Mouse (Mus musculus) layer of hippocampus, adult 8-10 months (tissue): ENCODE results near the gene Sash1. TPM values are rescaled to one million over a fixed set of nuclear protein-coding genes. Genes with fewer than 3 reads are reported as not detected.

Source experiments
- DNase-seq, 2 experiments: peaks; one replicate each; pipeline ENCODE4 v3.0.0; 2022; ENCODE audit warnings: low spot score in 2 of 2
- total RNA-seq, 4 experiments: library from RNA; stranded (reverse); gene quantifications; 2 replicates each; pipeline ENCODE4 v1.2.4; 2022

The Sash1 gene
- total RNA-seq, 4 experiments from 2014 or later: 74.5 to 87.6 (median 77.0) TPM

DNA sequence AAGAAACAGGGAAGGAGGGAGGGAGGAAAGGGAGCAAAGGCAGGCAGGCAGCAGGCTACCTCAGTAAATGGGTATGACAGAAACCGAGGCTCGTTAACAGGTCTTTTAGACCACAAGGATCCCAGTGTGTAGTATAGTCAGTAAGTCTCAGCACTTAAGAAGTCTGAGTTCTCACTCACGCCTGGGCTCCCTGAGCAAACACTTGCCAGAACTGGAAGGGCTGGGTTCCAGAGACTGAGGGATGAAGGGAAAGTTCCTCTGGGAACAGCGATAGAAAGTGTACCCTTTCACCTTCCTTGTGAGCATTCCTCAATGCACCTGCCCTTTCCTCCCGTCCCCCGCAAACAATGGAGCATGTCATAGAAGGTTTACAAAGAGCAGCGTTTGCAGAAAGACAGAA, 16.5 kb upstream of the Sash1 start:
- DNase-seq: no peak

DNA sequence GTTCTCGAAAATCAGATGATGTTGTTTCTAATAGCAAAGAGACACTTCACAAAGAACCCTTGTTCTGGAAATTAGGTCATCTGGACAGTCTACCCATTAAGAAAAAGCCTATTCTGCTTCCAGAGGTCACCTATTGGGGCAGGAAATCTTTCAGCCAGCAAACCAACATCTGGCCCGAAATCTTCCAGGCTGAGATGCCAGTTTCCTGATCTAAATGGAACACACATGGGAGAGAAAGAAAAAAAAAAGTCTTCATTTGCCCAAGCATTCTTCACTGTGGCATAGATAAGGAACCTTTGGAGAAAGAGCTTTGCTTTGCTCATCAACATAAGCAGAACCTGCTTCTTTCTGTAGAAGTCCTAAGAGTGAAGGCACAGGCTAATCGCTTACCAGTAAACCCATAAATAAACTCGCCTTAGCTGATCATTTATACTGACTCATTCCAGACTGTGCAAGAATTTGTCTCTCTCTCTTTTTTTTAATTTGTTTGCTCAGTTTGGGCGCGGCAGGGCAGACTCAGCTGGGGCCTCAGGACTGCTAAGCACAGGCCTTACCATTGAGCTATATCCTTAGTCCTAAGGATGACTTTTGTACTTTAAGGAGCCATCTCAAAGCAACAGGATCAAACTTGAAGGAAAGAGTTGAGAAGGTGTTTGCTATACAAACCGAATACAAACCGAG, 13.1 kb upstream of the Sash1 start:
- no peak for DNase-seq

DNA sequence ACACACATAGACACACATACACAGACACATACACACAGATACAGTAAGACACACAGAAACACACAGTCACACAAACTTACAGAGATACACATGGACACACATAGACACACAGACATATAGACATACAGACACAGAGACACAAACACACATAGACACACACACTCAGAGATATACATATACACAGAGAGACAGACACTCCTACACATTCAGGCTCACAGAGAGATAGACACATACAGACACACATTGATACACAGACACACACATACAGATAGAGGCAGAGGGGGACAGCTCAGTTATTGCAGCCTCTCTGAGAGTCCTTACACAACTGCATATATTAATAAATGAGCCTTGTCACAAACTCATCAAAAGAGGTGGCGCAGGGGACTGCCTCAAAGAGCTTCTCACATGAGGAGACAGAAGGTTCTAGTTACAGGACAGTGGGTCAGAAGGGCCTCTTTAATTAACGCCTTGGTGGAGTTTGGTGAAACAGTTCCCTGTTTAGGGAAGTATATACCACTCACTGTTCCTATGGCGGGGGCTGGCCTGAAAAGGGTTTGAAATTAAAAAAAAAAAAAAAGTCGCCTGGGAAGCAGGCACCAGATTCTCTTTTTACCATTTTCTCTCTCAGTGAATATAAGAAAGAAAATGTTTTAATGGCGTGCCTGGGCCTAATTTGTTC, 12.4 kb upstream of the Sash1 start:
- no peak for DNase-seq

DNA sequence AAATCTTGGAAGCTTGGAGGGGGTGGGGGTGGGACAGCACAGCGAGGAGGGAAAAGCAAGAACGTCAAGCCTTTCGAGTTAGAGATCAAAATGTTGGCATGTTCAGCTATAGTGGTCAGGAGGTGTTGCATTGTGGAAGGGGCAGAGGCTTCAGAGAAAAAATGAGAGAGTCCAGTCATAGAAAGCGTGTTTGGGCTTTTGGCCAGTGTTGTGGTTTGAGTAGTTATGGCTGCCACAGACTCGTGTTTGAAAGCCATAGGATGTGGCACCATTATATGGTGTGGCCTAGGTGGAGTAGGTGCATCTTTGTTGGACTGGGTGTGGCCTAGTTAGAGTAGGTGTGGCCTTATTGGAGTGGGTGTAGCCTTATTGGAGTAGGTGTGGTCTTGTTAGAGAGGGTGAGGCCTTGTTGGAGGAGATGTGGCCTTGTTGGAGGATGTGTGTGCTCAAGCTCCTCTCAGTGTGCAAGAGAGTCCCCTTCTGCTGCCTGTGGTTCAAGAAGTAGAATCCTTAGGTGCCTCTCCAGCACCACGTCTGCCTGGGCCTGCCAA, 9.2 kb upstream of the Sash1 start:
- DNase-seq: no peak

DNA sequence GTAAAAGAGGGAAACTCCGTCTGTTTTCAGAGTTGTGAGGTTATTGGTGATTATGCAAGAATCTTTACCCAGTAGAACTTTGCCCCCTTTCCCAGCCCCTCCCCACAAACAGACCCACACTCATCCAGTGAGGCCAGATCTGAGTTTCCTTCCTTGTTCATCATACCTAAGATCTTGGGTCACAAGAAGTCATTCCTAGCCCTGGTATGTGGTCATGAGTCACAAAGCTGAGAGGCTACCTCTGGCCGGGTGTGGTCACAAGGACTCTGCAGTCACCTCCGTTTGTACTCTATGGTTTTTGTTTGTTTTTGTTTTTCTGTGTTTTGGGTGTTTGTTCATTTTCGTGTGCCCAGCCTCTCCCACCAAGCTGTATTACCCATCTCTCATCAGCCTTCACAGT, 4.6 kb upstream of the Sash1 start:
- DNase-seq: no peak

DNA sequence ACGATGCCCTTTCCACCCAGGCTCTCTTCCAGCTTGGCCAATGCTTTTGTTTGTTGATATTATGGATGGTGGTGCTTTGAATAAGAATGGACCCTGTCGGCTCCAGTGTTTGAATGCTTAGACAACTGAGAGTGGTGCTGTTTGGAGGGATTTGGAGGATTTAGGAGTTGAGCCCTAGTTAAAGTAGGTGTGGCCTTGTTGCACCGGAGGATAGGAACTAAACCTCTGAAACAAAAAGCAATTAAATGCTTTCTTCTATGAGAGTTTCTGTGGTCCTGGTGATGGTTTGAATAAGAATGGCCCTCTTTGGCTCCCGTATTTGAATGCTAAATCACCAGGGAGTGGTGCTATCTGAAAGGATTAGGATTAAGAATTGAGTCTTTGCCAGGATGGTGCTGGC, 3.5 kb upstream of the Sash1 start:
- no peak for DNase-seq

DNA sequence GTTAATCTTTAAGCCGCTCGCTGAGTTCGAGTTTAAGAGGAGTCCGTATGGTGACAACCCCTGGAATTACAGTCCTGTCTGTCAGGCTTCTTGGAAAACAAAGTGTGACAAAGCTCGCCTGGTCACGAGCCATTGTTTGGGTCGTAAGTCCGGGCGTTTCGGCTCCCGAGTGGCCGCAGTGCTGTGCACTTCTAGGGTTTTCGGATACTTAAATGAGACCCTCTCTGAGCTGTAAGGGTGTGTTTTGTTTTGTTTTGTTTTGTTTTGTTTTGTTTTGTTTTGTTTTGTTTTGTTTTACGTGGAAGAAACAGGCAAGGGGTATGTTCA, 621 bp upstream of the Sash1 start:
- no peak for DNase-seq

DNA sequence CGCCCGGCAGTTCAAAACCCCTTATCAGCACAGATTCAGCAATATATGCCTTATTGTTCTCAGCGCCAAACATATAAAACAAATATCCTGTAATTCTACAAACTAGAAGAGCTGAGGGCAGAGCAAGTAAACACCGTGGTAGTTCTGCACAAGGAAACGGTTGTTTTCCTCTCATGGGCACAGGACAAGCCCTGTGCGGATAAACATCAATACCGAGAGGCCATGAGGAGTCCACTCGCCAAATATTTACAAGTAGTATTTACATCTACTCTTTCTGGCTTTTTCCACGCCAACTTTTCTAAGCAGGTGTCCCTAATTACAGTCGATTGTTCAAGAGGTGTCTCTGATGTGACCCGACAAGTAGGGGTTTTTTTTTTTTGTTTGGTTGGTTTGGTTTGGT, 669 bp downstream of the Sash1 start:
- DNase-seq: no peak

DNA sequence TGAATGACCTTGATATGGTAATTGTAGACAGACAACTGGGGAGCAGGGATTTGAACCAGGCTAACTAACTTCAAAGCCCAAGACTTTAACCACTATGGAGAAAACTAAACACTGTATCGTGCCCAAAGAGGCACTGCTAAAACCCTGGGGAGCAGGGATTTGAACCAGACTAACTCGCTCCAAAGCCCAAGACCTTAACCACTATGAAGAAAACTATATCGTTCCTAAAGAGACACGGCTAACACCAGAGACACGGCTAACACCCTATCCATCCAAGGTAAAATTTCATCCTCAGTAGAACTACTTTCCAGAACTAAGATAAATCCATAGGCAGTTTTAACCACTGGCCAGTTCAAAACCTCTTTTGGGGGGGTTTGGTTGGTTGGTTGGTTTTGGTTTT, 1.3 kb downstream of the Sash1 start:
- no peak for DNase-seq

DNA sequence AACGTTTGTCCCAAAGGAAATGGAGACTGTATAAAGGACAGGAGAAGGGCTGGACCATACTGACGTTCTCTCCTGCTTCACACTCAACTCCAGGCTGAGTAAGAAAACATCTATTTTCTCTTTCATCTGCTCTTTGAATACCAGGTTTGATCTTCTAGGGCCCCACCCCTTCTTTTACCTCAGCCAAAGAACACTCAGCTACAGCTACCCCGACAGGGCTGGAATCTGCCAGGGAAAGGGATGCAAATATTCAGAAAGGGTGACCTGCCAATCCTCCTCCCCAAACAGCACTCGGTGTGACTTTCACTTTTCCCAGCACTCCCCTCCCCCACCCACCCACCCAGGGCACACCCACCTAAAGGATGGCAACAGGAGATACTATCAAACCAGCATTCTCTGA, 2.2 kb downstream of the Sash1 start:
- DNase-seq: no peak

DNA sequence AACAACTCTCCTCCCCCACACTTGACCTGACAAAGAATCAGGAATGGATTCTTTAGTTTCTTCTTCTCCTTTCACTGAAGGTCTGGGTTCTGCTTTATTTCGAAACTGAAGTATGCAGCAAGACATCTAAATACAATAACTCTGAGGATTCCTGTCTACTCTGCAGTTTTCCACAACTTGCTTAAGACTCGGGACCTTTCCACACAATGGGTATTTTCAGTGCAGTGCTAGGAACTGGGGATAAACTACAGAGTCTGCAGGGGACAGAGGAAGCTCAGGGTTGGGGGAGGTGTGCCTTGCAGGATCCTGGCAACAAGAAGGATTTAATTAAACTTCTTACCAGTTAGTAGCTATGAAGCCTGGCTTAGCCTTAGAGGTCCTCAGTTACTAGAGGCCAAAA, 4.1 kb downstream of the Sash1 start:
- DNase-seq: no peak

DNA sequence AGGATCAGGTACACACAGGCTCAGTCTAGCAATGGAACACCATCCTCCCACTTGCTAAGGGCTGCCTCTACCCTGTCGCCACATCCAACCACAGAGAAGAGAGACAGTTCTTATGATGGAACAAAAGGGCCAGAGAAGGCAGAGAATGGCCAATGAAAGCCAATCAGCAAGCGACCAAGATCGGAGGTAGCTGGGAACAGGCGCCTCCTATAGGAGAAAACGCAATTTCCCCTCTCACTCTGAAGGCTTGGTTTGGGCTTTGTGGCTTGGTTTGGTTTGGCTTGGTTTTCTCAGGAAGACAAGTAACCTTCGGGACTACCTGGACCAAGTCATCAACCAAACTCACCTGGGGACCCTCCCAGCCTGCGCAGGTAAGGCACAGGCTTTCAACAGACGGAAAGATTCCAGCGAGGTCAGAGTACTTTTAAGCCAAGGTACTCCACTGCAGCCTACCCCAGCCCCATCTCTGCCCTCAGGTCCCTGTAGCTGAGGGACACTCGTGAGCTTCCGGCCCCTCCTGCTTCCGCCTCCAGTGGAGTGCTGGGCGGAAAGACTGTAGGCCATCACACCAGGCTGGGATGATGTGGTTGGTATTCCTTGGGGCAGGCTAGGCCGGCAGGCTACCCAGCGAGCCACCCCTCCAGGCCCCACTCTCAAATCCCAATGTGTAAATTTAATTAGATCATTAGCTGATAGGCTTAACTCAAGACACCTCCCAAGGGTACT, 4.8 kb downstream of the Sash1 start:
- DNase-seq: no peak

DNA sequence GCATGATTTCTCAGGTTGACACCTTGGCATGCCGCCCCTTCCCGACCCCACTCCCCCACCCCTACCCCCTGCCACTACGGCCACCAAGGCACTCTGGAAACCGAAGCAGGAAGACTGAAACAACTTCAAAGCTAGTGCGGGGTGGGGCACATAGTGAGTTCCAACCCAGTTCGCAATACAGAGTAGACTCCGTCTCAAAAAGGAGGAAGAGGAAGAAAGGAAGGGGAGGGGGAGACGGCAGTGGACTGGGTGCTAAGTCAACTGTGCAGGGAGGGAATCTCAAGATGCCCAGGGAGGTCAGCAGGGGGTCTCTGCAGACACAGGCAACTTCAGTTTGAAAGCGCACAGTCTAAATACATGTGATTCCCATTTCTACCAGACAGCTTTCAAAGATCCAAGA, 7.0 kb downstream of the Sash1 start:
- no peak for DNase-seq

DNA sequence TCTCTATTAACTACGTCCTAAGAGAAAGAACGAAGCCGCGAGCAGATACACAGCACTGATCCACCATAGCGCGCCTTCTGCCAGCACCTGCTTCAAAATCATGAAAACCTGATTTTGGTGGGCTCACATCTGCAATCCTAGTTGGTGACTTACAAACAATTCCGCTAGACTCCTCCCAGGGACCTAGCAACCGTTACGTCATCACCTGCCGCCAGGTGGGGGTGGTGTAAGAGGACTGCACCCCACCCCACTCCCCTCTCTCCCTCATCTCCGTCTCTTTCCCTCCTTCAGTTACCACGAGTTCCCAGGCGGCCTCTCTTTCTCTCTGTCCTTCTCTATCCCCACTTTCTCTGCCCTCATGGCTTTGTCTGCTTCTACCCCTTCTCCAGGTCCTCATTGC, 7.5 kb downstream of the Sash1 start:
- no peak for DNase-seq

DNA sequence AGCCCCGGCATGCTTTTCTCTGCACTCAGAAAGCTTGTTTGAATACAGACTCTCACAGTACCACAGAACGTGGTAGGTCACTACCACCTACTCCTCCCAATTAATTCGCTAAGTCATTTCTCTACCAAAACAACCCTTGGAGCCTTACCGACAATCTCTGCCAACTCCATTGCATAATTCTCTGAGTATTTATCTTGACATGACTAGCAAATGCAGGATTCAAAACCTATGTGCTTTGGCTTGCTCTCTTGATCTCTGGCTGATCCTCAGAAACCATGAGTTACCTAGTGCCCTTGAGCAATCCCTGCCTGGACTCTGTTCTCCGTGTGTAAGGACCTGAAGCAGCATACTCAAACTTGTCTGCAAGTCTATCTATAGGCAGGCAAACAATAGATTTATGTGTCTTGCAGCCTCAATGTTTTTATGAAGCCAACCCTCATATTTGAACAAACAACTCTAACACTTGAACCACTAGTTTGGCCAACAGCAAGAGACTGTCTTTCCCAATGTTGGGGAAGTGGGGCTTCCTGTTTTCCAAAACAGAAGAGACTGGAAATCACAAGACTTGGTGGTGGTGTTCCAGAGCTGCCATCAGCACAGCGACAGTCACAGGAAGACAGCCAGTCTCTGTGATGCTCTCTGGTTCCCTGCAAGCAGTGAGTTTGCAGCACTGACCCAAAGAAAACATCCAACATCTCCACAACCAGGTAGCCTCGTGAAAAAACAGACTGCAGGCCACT, 12.1 kb downstream of the Sash1 start:
- DNase-seq: peak; percentile 31 to 38

DNA sequence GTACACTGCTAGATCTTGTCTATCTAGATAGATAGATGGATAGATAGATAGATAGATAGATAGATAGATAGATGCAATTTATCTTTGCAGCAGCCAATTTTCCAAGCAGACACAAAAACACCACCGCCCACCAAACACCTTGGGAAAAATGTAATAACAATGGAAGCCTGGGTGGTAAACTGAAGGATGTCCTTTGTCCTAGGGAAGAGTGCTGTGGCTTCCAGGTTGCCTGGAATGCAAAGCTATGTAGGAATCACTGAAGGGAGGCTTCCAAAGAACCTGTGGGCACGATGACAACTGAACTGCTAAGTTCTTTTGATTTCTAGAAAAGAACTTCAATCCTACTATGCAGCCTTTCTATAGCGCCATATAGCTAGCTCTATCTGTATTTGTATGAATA, 13.1 kb downstream of the Sash1 start:
- no peak for DNase-seq

DNA sequence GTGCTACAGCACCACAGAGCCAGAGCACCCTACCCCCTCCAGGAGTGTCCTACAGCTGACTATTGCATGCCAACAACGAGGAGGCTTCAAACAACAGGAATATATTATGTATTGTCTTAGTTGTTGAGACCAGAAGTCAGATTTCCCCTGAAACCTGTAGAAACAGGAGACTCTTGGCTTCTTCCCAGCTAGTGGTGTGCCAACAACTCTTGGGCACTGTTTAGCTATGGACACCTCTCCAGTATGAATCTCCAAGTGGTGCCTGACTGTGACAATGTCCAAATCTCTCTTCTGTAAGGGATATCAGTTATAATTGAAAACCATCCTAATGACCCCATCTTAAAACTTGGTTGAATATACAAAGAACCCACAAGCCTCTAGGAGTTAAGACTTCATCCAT, 13.9 kb downstream of the Sash1 start:
- DNase-seq: no peak

DNA sequence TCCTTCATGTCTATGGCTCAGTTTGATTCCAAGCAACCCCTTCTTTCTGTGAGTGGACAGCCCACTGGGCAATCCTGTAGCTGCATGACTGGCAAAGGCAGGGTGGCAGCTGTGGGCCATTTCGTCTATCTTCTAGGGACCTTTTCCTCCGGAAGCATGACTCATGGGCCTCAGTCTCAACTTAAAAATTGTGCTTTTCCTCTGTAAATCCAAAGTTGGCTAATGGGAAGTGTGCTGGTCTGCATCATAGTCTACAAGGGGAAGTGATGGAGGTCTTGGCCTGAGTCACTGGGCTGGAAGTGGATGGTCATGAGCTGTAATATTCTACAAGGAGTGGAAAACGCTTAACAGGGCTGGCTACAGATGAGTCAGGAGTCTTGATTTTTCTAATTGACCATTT, 15.5 kb downstream of the Sash1 start:
- DNase-seq: no peak

DNA sequence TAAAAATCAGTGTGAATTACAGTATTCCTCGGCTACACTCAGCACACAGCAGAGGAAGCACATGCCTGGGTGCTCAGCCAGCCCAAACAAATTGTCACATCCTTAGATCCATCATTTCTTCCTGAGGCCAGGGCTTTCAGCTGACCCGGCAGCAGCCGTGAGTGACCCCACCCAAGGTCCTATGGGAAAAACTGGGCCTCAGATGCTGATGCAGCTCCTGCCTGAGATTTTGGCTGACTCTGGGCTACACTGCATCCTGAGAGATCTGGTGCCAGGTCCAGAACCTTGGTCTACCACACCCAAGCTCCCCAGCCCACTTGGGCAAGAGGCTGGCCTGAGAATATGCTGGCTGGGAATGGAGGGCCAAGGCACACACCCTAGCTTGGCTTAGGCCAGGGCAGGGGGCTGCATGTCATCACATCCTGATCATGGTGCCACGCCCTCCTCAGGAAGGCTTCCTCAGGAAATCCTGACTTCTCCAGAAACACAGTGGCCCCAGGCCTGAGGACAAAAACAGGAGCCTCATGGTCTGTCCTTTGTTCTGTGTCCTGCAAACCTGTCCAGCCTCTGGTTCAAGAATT, 19.7 kb downstream of the Sash1 start:
- no peak for DNase-seq

DNA sequence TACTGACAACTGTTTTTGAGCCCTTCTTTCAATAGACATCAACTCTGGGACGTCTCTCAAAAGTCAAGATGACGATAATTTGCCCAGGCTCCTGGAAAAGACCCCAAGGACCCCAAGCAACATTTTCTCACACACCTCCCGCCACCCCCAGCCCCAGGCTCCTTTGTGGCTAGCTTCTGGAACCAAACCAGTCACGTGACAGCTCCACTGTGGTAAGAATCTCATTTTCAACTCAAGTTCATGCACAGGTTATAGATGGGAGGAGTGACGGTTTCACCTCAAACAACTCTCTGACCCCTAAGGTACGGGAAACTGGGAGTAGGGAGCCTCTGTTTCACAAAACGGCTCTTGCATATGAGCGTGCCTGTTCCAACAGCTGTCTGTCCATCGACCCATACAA, 25.2 kb downstream of the Sash1 start:
- DNase-seq: no peak

DNA sequence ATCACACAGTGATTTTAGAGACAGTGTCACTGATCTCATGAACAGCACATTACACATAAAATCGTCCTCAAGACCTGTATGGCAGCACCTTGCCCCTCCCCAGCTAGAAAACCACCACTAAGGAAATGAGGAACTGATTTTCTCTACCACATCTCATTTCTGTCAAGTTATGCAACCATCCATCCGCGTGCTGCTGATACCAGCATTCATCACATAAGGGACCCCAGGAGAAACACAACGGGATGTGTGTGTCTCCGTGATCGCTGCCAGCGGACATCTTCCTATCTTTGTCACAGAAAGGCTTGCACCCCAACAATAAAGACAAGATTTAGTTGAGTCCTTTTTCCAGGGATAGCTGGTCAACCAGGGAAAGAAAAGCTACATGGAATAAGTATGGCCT, 27.2 kb downstream of the Sash1 start:
- no peak for DNase-seq

DNA sequence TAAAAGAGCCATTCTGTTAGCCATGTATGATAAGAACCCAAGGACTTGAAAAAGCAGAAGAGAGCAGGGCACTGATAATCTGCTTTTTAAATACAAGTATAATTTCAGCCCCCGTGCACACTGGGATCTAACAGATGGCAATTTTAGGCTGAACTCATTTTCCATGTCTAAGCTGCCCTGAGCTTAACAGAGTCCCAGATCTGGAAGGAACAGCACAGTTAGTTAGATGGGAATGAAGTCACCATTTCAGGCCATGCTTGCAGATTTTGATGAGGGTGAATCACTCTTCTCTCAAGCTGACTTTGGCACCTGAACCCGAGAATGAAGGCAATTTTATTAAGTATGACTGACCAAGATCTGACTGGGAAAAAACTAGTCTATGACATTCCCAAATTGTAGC, 28.9 kb downstream of the Sash1 start:
- no peak for DNase-seq
